Mouse (Mus musculus): ENCODE measurements around the gene Cyp4b1. TPM values are rescaled to one million over a fixed set of nuclear protein-coding genes. Genes with fewer than 3 reads are reported as not detected.
A peak's percentile ranks its signal among the peaks of the same experiment; 100 is the strongest.
"Not testable (repeated sequence)": the region's sequence is repeated elsewhere in the genome, so short reads cannot be mapped to it uniquely, and the experiment has no call there.

The Cyp4b1 gene
- 1 to 10 TPM; 2.1 to 2.7 TPM for total RNA-seq (2021)
- long read RNA-seq, partial matches to known transcripts: 1 of 1 reads
- long read RNA-seq, other reads (novel, unspliced or antisense): 0 of 1 reads

DNA sequence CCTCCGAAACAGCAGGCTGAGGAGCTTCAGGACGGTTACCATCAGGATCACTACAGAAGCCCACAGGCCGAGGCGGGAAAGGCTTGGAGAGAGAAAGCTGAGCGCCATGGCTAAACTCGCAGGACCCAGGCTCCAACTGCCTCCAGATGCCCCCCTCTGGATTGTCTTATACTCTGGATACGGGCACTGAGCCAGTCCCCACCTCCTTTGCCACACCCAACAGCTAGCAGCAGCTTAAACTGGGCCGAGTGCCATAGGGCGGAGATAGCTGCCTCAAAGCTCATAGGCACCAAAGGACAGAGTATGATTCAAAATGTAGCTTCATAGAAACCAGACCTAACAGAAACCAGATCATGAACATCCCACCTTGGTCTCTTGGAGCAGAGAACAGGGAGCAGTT lies at the start of gene Cyp4b1:
Gene Cyp4b1, minus strand, starts transcription at position 144 of the 400 bp plus-strand sequence.
- no peak for DNase-seq (ENCODE audit: low spot score in 2 of 2)

DNA sequence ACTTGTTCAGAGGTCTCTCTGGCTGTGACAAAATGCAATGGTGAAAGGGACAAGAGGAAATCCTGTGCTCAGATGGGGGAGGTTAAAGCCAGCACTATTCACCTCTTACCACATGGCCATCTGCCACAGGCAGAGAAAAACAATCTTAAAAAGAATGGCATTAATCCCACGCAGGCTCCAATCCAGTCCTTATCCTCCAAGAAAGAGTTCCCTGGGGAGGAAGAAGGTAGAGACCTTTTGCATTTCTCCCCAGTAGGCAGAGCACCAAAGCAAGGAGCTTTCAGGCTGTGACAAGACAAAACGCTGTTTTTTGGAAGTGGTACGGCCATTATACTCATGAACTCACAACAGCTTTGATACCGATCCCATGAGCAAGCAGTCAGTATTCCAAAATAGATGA lies 38.8 kb upstream of the Cyp4b1 start:
- DNase-seq (ENCODE audit: low spot score in 2 of 2): no peak

DNA sequence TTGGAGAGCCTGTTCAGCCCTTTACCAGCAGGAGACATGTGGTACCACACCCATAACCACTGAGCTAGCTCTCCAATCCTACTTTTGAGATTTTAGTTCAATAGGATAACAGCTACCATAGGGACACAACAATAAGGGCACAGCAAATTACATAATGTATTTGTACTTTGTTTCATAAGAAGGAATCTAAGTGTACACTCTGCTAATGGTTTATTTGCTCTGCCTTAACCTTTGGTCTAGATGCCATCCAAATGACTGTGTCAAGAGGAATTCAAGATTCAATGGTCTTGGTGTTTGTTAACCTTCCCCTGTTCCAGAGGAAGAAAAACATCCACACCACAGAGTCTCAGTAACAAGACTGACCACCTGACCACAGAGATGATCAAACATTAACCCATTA lies 11.7 kb upstream of the Cyp4b1 start:
- DNase-seq (ENCODE audit: low spot score in 2 of 2): no peak

DNA sequence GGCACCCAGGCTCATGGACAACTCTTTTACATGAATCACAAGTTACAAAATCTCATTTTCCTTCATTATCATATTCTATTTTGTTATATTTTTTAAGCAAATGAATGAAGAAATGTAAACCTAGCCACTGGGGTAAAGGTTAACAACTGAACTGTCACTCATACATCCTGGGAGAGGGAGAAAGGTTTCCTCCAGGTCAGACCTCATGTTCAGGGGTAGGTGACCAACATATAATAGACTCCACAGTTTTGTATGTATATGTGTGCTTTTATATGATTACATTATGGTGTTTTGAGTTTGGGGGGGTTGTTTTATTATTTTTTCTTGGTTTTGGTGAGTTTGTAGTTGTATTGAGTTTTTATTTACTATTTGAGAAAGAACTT lies 10.3 kb upstream of the Cyp4b1 start:
- no peak for DNase-seq (ENCODE audit: low spot score in 2 of 2)

DNA sequence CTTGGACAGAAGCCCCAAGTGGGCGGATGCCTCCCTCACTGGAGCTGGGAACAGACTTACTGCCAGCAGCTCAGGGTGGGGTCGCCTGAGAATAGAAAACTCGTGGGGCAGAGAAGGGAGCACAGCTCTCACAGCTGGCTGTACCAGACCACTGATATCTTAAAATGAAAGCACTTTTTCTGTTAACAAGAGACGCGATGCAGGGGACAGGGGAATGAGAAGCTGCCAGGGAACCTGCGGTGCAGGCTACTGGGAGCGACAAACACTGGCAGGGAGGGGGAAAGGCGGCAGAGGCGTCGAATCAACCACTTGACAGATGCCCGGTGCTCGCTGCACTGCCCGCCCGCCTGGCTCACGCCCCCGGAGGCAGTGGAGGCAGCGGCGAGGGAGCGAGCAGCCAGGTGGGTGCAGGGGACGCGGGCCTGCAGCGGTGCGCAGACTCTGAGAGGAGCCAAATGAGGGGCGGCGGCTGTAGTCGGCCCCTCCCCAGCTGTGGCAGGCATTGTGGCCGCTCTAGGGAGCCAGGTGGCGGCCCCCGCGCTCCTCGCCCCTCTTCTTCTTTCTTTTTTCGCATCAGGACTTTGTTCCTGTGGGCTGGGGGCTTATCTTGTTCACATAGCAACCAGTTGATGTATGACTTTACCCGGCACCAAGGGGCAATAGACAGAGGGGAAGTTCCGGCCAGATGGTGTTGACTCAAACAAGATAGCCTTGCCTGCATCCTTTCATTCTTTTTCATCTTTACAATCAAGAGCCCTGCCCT lies 9.8 kb upstream of the Cyp4b1 start:
- peak; percentile 28 to 41 for DNase-seq (ENCODE audit: low spot score in 2 of 2)

DNA sequence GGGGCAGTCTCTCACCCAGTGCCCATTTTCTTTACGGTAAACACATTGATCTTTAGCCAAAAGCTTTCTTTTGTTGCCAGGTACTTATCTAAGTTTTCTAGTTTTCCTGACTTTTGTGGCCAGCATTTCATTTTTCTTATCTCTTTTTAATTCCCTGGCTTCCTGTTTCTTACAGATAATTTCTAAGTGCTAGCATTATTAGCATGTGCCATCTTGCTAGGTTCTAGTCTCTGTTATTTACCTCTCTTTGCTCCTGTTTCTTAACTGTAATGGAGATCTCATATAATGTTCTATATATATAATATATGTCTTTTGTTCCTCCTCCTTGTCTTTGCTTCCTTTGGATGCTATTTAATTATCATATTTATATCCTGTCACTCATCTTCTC lies 9.0 kb upstream of the Cyp4b1 start:
- DNase-seq (ENCODE audit: low spot score in 2 of 2): not testable (repeated sequence)

DNA sequence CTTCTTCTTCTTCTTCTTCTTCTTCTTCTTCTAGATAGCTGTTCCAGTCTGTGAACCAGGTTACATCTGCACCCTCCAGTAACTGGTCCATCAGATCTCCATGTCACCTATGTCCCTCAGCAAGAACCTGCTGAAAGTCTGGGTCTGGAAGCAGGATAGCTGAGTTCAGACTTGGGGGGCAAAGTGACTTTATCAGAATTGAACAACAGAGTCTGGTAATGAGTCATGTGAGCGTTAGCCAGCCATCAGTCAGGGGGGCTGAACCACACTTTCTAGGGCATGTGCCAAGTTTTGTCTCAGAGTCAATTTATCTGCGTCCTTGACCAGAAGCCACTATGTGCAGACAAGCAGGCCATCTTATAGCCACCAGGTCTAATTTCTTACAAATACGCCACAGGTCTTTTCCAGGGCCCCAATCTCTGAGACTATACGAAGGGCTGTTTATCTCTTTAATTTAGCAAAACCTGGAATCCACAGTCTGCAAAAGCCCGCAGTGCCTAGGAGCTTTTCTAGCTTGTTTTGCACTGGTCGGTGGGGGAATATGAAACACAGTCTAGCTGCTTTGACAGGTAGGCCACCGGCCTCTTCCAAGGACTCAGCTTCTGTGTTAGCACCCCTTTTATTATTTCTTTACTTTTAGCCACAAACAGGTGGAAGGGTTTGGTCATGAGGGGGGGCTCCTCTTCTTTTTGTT lies 8.5 kb upstream of the Cyp4b1 start:
- DNase-seq (ENCODE audit: low spot score in 2 of 2): not testable (repeated sequence)

DNA sequence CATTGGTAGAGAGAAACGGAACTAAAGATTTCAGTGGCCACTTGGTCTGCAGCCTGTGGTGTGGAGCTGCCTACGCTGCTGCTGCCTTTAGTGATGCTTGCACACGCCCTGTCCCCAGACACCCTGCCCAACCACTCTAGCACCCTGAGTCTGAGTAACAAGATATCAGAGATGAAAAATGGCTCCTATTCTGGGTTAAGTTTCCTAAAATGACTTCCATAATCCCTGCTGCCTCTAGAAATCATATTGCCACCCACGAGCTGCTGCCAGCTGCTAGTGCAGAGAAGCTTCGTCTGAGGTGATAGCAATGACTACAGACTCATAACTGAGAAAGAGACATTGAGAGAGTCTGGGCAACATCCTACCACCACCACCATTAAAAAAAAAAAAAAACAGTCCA lies 3.3 kb upstream of the Cyp4b1 start:
- no peak for DNase-seq (ENCODE audit: low spot score in 2 of 2)

DNA sequence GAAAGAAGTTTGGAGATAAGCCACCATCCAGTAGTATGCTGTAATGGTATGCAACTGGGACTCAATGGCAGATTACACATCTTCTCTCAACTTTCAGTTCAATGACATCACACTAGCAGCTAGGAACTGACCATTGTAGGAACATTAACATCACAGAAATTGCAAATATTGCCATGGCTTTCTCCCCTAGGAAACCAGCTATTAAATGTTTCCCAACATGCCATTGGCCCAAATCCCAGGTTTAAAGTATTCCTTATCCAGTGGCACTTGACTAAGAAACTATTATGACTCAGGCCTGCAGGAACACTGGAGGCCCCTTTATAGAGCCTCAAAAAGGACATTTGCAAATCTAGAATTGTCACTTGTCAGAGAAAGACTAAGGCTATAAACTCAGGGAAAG lies 1.8 kb upstream of the Cyp4b1 start:
- DNase-seq (ENCODE audit: low spot score in 2 of 2): no peak

DNA sequence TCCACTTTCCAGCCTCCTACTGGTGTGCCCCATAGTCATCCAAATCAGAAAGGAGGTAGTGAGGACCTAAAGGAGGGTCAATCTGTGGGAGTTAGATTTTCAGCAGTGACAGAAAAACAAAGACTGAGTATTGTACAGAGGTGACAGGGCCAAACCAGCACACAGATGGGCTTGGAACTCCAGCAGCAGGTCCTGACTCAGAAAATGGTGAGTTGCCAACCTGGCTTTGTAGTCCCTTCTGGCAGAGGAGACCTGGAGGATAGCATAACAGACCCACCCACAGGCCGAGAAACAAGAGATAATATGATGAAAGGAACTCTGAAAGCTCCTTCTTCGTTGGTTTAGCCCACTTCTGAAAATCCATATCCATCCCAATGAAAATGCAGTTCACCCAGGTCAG lies 1.2 kb upstream of the Cyp4b1 start:
- DNase-seq (ENCODE audit: low spot score in 2 of 2): no peak

DNA sequence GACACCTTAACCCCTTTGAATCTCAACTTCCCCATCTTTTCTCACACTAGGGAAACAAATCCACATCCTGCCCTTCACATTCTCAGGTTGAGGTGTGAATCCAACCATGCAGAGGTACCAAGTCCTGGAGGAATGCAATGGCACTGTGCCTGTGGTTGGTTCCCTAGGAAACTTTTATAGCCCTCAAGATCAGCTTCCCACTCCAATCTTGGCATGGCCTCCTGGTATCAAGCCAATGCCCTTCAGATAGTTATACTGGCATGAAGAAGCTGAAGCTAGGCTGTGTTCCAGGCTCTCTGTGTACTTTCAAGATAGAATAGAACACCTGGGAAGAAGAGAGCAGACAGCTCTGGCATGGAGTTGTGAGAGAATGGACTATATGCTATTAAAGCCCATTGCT lies 2.2 kb downstream of the Cyp4b1 start:
- no peak for DNase-seq (ENCODE audit: low spot score in 2 of 2)

DNA sequence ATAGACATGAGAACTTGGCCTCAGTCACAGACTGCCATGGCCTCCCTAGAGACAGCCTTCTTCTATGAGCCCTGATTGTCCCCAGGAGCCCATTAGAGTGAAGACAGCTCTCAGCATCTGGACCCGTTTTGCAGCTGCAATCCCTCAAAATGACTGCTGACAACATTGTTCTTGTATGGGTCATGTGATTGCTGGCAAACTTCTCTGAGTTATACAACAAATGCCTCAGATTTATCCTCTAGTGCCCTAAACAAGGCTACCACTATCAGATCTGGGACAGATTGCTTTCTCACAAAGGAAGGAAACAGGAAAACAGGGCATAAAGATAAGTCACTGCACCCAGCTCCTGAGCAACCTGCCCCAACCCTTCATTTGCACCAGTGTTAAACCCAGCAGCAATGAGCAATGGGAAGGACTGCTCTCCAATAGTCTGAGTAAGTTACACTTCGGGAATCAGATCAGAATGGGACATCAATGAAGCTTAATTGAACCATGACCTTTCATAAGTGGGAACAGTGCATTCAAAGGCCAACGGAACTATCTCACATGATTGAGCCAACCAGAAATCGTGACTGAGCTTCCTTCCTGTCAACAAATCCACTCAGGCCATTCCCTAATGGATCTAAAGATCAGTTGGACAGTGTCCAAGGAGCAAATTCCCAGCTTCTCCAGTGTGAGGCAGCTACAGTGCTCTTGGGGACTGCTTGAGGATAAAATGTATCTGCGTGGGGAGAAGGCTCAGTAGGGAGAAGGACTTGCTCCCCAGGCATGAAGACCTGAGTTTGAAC lies 4.4 kb downstream of the Cyp4b1 start:
- DNase-seq (ENCODE audit: low spot score in 2 of 2): no peak

DNA sequence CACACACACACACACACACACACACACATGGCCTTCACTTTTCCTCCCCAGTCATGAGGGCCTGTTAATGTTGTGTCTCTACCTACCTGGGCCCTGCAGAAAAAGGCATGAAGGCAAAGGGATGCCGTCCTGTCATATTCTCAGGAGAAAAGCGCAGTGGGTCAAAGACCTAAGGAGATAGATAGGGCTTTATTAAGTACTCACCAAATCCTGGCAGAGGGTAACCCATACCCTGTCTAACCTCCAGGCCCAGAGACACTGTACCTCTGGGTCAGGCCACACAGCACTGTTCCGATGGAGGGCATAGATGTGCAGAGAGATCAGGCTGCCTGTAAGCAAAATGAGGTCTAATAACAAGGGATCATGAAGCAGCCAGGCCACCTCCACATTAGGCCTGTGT lies 22.0 kb downstream of the Cyp4b1 start:
- DNase-seq (ENCODE audit: low spot score in 2 of 2): not testable (repeated sequence)

DNA sequence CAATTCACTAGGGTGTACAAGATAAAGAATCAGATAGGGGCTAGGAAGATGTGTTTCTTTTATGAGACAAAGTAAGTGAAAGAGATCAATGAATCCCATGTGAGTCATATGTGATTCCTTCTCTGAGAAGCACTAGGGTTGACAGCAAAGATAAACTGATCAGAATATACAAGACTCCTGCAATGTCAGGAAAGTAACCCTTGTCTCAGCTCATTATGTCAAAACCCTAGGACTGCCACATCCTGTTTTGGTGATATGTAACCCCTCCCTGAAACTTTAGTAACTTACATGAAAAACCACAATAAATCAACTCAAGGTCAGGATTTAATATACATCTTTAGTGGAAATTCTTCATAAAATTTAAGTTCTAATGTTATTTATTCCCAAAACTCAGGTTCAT lies 33.5 kb downstream of the Cyp4b1 start:
- no peak for DNase-seq (ENCODE audit: low spot score in 2 of 2)

DNA sequence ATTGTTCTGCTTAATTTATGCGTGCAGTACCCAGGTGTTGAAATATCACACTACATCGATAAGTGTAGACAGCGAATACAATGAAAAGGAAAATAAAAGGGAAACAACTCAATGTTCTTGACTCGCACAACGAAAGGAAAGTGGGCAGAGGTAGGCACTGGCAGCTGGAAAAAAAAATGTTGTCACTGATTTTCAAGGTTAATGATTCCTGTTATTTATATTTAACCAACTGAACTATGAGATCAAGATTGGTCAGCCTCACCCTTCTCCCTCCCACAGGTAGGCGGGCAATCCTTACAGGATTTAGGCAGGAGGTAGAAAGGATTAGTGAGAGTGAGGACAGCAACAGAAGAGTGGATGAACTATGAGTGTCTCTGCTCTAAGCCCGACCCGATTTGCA lies 46.9 kb downstream of the Cyp4b1 start, which contains the start of gene Cyp4a32:
Gene Cyp4a32, plus strand, starts transcription at position 359 of the 400 bp plus-strand sequence.
- not testable (repeated sequence) for DNase-seq (ENCODE audit: low spot score in 2 of 2)

DNA sequence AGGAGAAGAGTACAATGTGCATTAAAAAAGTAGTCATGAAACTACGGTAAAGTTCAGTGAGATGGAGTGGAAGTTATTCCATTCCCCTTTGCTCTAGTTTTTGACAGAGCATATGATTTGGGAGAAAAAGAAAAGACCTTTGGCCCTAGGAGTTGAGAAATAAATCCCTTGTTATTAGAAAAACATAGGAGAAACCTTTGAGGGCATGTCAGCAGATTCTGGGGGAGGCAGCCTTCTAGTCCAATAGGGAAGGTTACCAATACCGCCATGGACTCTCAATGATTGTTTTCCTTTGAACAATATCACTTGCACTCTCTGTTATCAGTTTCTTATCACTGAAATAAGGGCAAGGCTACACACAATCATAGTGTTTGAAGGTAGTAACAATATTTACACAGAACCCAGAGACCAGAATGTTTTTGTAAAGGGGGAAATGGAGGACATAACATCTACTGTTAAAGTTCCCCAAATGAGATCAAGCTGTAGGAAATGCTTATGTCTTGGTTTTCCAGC lies 50.6 kb downstream of the Cyp4b1 start:
- DNase-seq (ENCODE audit: low spot score in 2 of 2): no peak

DNA sequence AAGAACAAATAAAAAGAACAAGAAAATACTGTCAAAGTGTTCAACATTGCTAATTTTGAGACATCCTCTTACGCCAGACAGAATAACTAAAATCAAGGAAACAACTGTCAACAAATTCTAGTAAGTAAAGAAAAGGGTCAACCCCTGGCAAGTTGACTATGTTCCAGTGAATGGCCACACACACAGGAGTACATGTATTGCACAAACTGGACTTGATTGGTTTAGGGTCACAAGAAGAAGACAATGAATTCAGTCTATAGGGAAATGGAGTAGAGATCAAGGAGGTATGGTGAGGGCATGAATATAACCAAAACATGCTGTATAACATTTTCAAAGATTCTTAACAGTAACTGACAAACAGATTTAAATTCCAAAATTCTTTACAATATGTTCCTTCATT lies 51.2 kb downstream of the Cyp4b1 start:
- no peak for DNase-seq (ENCODE audit: low spot score in 2 of 2)

DNA sequence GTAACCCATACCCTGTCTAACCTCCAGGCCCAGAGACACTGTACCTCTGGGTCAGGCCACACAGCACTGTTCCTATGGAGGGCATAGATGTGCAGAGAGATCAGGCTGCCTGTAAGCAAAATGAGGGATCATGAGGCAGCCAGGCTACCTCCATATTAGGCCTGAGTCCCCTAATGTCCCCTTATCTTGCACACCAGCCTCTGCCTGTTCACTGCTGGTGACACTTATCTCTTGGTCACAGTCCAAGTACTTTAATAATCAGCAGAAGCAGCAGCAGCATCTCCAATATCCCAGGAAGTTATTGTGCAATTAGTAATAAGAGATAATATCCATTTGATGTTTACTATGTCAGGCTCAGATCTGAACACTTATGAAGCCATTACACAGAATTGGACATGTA lies 64.5 kb downstream of the Cyp4b1 start:
- DNase-seq (ENCODE audit: low spot score in 2 of 2): no peak

DNA sequence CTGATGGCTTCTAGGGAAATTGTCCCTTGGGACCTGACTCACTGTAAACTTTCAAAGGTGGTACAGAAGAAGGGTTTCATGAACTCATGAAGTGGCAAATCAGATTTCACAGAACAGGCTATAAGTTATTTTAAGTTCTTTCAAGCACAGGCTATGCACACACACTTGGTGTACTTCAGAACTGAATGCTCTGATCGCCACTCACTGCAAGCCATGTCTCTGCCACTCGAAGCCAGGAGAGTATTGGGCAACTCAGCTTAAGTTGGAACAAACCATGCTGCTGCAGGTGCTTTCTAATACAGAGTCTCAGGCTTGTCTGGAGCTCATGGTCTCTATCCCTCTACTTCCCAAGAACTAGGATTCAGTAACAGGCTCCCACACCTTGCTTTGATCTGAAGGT lies 71.7 kb downstream of the Cyp4b1 start:
- DNase-seq (ENCODE audit: low spot score in 2 of 2): no peak

DNA sequence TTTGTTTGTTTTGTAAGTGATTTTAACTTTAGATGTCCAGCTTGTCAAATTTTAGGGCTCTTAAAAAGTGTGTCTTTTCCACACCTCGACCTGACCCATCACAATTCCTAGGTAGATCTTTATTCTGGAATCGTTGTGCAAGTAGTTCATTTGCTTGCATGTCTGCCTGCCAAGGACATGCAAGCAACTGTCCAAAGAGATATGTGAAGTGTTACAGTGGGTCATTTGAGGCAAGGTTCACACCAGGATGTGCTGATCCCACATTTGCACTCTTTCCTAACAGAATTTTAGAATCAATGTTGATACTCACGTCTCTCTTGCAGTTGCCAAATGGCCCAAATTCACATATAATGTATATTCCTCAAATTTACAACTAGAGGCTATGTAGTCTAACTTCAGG lies 72.3 kb downstream of the Cyp4b1 start:
- no peak for DNase-seq (ENCODE audit: low spot score in 2 of 2)

Measured in layer of hippocampus, postnatal 10 days (tissue).